Mouse (Mus musculus): Measurements from ENCODE around the gene Erfe.

DNA sequence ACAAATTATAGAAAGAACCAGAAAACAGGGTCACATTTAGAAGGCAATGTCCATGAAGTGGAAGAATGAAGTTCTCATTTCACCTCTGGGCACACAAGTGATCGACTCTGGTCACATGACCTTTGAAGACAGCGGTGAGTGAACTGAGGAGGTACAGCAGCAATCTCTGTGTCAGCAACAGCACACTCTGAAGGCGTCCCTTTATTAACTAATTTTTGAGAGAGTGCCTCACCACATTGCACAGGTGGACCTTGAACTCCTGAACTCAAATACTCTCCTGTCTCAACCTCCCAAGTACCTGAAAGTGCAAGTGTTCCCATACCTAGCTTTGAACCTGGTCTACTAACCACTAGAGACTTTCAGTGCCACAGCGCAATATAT, 14.9 kb downstream of the Erfe start:
- TF ChIP-seq TAL1 (IDR thresholded peaks at IDR 0.05; ENCODE audit: low read length) (no peak), GATA1 (IDR thresholded peaks at IDR 0.05; ENCODE audit: low read length) (no peak)

Data from erythroblast, embryonic 14.5 days (primary cell).